Mouse (Mus musculus) spleen, postnatal 14 days (tissue): ENCODE measurements around the gene Tfap2c.

Experiments used
- DNase-seq, 2 experiments: peaks; one replicate each; pipeline ENCODE4 v3.0.0; 2021 to 2022; ENCODE audit warnings: low spot score in 2 of 2

Gene Tfap2c

DNA sequence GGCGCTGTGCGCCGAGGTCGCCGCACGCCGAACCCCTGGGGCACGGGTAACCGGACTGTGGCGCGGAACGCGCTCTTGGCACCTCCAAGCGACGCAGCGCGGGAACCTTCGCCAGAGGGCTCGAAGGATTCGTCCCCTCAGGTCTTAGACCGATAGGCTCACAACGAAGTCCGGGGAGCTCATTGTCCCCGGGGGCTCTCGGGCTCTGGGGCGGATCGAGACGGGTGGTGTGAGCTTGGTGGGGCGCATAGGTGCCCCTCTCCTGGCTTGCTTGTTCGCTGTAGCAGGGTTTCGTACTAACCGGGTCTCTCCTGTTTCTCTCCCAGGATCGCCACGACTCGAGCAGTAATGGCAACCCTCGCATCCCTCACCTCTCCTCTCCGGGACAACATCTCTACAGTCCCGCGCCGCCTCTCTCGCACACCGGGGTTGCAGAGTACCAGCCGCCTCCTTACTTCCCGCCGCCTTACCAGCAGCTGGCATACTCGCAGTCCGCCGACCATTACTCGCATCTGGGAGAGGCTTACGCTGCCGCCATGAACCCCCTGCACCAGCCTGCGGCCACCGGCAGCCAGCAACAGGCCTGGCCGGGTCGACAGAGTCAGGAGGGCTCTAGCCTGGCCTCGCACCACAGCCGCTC lies 1.8 kb downstream of the Tfap2c start:
- no peak for DNase-seq

DNA sequence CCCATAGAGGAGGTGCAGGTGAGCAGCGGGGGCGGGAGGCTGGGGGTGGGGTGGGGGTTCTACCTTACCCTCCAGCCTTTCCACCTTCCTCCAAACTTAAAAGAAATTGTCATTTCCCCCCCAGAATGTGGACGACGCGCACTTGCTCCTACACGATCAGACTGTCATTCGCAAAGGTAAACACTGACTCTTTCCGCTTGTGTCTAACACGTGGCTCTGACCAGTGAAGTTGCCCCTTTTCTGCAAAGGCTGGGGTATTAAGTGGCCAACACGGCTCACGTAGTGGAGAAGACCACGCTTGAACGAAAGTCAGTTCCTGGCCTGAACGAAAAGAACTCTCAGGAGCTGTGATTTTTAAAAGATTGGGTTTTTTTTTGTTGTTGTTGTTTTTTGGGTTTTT lies 2.5 kb downstream of the Tfap2c start:
- DNase-seq, result no peak

DNA sequence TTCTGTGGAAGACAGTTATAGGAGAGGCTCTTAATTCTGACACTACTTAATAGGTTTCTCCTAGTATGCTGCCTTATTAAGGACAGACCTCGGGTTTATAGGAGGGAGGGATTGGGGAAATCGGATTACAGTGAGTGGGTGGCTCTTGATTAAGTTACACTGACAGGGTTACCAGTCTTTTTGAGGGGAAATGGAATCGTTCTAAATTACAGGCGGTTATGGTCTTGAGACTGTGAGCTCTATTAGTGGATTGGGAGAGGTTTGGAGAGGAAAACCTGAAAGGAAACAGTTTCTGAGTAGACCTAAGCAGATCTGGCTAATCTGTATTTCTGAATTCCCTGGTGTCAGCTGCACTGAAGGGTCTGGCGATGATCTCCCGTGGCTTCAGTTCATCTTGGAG lies 3.3 kb downstream of the Tfap2c start:
- no peak for DNase-seq

DNA sequence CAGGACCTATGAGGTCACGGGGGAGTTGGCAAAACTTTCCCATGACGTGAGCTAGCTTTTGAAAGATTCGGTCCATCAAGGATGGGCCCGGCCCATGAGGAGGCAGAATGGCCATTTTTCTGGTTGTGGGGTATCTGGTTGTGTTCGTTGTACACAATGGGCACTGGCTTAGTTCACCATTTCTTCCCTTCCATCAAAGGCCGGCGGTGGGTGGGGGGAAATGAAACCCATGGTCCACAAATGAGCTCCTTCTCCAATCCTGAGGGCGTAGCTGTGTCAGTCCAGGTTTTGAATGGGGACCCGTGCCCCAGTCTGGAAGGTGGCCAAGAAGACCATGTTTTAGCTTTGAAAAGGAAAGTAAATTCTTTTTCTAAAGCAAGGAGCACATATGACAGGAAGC lies 4.8 kb downstream of the Tfap2c start:
- DNase-seq, result no peak

GRCm38 (mm10) chr2:172558674-172559468 lies 9.5 kb downstream of the Tfap2c start:
- DNase-seq, result no peak

DNA sequence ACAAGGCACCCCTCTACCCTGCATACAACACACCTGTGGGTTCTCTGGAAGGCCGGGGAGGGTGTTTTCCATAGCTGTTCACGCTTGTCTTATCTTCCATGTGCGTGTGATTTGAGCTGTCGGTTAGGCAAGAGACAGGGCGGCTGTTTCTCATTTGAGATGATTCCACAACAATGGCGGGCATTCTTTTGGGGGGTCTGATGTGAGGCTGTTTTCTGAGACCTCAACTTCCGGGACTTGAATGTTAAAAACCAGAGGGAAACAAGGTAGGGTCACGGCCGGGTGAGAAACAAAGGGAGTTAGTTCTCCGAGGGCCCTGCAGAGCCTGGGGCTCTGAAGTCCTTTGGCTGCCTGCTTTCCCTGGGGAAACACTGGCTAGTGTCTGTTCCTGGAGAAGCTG lies 11.6 kb downstream of the Tfap2c start:
- DNase-seq, result no peak

GRCm38 (mm10) chr2:172567835-172568234 lies 18.4 kb downstream of the Tfap2c start:
- DNase-seq, result no peak

DNA sequence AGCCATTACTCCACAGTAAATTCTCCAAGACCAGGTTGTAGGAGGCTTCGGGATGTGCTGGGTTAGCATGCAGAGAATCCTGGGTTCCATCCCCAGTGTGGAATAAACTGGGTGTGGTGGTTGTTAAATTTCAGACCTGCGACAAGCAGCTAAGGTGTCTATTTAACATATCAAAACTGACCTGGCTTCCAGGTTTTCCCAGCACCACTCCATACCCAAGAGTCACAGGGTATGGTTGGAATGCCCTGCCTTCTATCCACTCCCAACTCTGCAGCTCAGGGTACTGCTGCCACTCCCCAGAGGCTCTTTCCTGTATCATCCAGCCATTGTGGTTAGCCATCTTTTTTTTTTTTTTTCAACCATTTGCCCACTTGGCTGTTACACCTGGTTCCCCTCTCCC lies 19.1 kb downstream of the Tfap2c start:
- no peak for DNase-seq

DNA sequence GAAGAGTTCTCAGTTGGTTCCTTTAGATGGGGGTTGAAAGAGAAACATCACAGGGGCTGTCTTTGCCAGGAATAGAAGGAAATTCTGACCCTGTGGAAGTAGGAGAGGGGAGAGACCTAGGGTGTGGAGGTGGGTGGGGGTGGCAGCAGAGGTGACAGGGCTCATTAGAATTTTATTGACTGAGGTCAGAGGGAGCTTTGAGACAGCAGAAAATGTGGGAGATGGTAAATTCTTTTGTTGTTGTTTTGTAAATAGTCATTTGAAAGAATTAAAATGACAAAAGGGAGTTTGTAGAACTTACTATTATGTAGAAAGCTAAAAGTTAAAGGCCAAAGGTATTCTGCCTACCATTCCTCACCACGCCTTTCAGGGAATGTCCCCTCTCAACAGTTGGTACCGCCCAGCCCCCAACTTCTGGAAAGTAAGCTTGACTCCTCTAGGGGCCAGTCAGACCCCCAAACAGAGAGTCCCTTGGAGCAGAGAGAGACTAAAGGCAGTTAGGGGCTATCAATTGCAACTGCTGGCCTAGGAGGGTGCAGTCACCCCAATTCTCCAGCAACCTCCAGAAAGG lies 27.9 kb downstream of the Tfap2c start:
- DNase-seq, result no peak

GRCm38 (mm10) chr2:172579221-172579620 lies 29.8 kb downstream of the Tfap2c start:
- no peak for DNase-seq

DNA sequence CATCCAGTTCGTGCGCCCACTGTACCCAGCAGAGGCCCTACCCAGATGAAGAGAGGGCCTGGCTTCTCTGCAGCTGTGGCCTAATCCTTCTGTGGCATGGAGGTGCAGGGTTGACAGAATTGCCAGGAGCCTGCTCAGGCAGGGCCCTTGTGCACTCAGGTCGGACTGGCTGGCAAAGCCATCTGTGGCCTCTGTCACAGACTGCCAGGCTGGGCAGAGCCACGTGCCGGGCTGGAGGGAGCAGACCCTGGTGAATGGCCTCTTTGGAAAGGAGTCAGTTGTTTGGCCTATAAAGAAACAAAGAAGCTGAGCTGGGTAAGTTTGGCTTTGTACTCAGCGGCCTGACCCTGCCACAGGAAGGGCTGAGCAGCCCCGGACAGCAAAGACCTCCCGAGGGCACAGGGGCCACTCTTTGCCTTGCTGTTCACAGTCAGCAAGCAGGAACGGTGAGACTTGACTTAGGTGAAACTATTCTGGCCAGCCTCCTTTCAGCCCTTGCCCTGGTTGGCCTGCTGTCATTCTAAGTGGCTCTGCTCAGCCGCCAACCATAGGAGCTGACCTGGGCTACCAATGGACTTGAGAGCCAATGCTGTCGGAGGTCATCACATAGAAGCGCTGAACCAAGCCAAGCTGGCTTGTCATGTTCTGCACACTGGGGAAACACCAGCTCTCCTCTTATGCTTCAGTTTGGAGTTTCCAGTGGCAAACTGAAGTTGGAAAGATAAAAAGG lies 31.3 kb downstream of the Tfap2c start:
- no peak for DNase-seq

GRCm38 (mm10) chr2:172583312-172583711 lies 33.9 kb downstream of the Tfap2c start:
- DNase-seq, result no peak

DNA sequence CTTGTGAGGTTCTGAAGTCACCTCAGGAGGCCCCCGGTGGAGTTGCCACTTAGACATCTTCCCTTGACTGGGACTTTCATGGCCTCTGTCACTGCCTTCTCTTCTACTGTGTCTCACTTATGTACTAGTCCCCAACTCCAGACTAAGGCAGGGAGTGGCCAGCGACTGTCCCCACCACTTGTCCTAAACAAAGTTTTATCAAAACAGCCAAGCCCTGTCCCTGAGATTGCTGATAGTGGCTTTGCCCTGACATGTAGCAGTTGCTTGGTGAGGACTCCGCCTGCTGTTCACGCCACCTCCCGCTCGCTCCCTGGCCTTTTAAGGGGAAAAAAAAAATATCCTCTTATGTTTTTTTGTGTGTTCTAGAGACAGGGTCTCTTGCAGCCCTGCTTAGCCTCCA lies 35.9 kb downstream of the Tfap2c start:
- no peak for DNase-seq

DNA sequence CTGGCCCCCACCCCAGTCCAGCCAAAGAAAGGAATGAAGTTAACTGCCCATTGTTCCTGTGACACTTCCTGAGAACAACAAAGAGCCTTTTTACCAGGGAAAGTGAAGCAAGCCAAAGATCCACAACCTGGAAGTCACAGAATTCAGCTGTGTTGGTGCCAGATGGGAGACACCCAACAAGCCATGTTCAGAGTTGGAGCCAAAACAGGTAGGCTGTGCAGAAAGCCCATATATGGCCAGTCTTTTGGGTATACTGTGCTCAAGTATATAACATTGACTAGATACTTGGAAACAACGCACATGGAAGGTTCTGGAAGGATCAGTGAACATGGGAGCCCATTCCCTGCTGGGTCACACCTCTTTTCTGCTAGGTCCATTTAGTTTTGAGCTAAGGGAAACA lies 39.7 kb downstream of the Tfap2c start:
- no peak for DNase-seq

DNA sequence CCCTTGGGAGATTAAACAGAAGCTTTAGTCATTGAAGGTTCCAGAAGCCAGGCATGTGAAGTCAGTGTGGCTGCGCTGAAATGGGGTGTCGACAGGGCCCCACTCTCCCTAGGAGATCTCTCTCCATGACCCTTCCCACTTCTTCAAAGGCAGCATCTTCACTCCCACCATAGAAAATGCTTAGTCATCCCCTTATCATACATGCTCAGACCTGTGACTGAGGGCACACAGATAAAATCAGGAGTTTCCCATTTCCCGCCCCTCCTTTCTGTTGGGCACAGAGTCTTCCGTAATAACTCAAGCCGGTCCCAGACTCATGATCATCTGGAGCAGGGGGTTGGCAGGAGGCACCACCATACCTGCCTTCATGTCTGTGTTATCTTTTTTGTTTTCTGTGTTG lies 41.4 kb downstream of the Tfap2c start:
- DNase-seq, result no peak

GRCm38 (mm10) chr2:172594326-172594725 lies 44.9 kb downstream of the Tfap2c start:
- no peak for DNase-seq

DNA sequence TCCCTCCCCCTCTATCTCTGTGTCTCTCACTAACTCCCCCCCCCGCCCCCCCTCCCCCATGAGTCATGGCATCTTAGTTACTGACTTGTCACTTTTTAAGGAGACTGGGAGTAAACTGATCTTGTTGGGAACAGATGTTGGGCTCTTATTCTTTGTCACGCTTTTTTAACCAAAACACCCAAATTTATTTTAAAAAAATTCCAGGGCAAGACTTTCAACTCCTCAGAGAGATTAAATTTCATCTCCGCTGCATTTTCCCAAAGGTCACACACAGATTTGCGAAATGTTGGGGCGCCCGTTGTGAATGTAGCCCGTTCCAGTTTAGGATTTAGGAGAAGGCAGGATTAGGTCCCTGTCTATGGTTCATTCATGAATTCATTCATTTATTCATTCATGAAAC lies 47.7 kb downstream of the Tfap2c start:
- no peak for DNase-seq

- no peak for DNase-seq
Measured at GRCm38 (mm10) chr2:172597881-172598280, 48.5 kb downstream of the Tfap2c start.

DNA sequence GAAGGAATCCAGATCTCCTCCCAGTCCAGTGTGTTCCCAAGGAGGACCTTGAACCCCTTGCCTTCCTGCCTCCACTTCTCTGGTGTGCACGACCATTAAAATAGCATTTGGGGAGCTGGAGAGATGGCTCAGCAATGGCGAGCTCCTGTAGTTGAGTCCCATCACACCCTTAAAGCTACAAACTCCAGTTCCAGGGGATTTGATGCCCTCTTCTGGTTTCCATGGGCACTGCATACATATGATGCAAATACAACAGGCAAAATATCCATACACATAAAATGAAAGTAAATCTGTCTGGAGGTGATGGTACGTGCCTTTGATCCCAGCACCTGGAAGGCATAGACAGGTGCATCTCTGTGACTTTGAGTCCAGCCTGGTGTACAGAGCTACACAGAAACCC lies 55.2 kb downstream of the Tfap2c start:
- no peak for DNase-seq

DNA sequence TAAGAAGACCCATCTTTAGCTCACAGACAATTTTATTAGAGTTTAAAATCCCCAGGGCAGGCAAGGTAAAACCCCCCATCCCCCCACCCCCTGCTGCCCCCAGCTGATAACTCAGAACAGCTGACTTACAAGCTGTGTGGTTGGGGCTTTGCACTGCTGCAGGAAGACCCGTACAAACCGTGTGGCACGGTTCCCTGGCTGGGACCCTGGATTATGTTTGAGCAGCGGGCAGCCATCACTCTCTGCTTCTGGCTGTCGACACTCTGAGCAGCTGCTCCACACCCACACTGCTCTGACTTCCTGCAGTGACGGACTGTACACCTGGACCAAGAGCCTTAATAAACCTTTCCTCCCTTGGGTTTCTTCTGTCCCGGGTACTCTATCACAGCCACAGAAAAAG lies 56.2 kb downstream of the Tfap2c start:
- no peak for DNase-seq

DNA sequence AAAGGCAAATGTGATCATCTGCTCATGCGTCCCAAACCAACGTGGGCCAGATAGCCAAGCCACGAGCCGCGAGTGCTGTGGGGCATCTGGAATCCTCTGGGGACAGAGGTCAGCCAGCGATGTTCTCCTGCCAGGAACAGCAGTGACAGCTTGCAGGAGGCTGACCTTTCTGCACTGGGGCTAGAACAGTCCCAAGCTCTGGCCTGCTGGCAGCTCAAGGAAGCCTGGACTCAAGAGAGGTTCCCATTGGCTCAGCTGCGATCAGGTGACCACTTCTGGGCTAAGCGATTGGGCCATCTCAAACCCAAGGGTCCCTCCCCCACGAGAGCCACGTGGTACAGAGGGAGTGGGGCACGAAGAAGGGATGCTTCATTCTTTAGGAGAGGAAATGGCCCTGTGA lies 58.3 kb downstream of the Tfap2c start:
- DNase-seq, result no peak
